Mouse (Mus musculus): ENCODE measurements around the gene Des. TPM values are rescaled to one million over a fixed set of nuclear protein-coding genes. Genes with fewer than 3 reads are reported as not detected.

Des gene
- 4.6 and 7.2 TPM in 2 replicates for total RNA-seq (2012; rRNA removed)
- polyA plus RNA-seq (2012; ENCODE audit: insufficient read depth in 1 of 2, insufficient read length in 2 of 2, low read depth in 1 of 2, low replicate concordance in 2 of 2, missing spikeins in 1 of 2), result 1 to 10 TPM in 1 of 2 experiments, not detected in 1; 7.0 TPM

DNA sequence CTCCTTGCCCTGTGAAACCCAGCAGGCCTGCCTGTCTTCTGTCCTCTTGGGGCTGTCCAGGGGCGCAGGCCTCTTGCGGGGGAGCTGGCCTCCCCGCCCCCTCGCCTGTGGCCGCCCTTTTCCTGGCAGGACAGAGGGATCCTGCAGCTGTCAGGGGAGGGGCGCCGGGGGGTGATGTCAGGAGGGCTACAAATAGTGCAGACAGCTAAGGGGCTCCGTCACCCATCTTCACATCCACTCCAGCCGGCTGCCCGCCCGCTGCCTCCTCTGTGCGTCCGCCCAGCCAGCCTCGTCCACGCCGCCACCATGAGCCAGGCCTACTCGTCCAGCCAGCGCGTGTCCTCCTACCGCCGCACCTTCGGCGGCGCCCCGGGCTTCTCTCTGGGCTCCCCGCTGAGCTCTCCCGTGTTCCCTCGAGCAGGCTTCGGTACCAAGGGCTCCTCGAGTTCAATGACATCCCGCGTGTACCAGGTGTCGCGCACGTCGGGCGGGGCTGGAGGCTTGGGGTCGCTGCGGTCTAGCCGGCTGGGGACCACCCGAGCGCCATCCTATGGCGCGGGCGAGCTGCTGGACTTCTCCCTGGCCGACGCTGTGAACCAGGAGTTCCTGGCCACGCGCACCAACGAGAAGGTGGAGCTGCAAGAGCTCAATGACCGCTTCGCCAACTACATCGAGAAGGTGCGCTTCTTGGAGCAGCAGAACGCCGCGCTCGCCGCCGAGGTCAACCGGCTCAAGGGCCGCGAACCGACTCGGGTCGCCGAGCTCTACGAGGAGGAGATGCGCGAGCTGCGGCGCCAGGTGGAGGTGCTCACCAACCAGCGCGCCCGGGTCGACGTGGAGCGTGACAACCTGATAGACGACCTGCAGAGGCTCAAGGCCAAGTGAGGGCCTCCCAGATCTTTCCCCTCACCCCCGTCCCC lies at the start of gene Des:
Des (plus strand) TSS at position 218 of the 920 bp plus-strand sequence.
- Histone ChIP-seq H3K27me3 (ENCODE audit: control insufficient read depth in 1 of 2, insufficient read depth in 2 of 2, low read length in 2 of 2) (no peaks in the 10 kb centered on the region), H3K27ac (ENCODE audit: control insufficient read depth, low read depth, low read length) (no peak within 1 kb of the TSS), H3K4me3 (ENCODE audit: control insufficient read depth in 1 of 2, insufficient read depth in 1 of 2, low read depth in 2 of 2, low read length in 2 of 2) (no peak within 1 kb of the TSS), H3K9me3 (replicated peaks; ENCODE audit: insufficient read depth, low read length) (no peaks in the 10 kb centered on the region), H3K4me1 (ENCODE audit: control insufficient read depth in 1 of 2, insufficient read depth in 2 of 2, low read length in 2 of 2) (peaks cover 0 to 12% of the 10 kb centered on the region in 2 experiments; a peak in 3 of 4 replicates), H3K36me3 (ENCODE audit: control insufficient read depth in 1 of 2, insufficient read depth in 2 of 2, low read length in 2 of 2) (peaks cover 0 to 3% of the 10 kb centered on the region in 2 experiments; a peak in 2 of 4 replicates), H3K9ac (ENCODE audit: control insufficient read depth, low read depth, low read length, poor library complexity, severe bottlenecking) (no peak within 1 kb of the TSS), H3K79me2 (ENCODE audit: control insufficient read depth, insufficient read depth, low read length, poor library complexity) (no peaks in the 10 kb centered on the region)
- TF ChIP-seq TBP (IDR thresholded peaks at IDR 0.05; ENCODE audit: low read depth, low read length) (no peak), NELFE (IDR thresholded peaks at IDR 0.05; ENCODE audit: low read depth, low read length) (no peak), SIN3A (IDR thresholded peaks at IDR 0.05; ENCODE audit: low read length) (no peak), MYB (IDR thresholded peaks at IDR 0.05; ENCODE audit: low read depth, low read length) (no peak), TCF12 (IDR thresholded peaks at IDR 0.05; ENCODE audit: low read depth, low read length) (no peak), JUND (IDR thresholded peaks at IDR 0.05; ENCODE audit: low read depth, low read length) (no peak), ZNF384 (IDR thresholded peaks at IDR 0.05; ENCODE audit: low read depth, low read length) (no peak), POLR2AphosphoS5 (IDR thresholded peaks at IDR 0.05; ENCODE audit: borderline replicate concordance, low read depth, low read length) (no peak), USF2 (IDR thresholded peaks at IDR 0.05; ENCODE audit: borderline replicate concordance in 1 of 2, insufficient read depth in 1 of 2, low read depth in 1 of 2, low read length in 2 of 2) (no peak), CTCF (IDR thresholded peaks at IDR 0.05 in 2 of 3, conservative IDR thresholded peaks at IDR 0.05 in 1 of 3; ENCODE audit: control insufficient read depth in 1 of 3, insufficient read depth in 1 of 3, low read depth in 2 of 3, low read length in 3 of 3, poor library complexity in 1 of 3, severe bottlenecking in 1 of 3) (no peak), HCFC1 (IDR thresholded peaks at IDR 0.05; ENCODE audit: low read depth, low read length) (no peak), TAL1 (IDR thresholded peaks at IDR 0.05; ENCODE audit: low read length) (no peak), CHD2 (IDR thresholded peaks at IDR 0.05; ENCODE audit: low read length) (no peak), MAX (IDR thresholded peaks at IDR 0.05; ENCODE audit: low read length) (no peak), ZC3H11A (IDR thresholded peaks at IDR 0.05; ENCODE audit: low read depth, low read length) (no peak), USF1 (IDR thresholded peaks at IDR 0.05; ENCODE audit: low read depth, low read length) (no peak), NRF1 (IDR thresholded peaks at IDR 0.05; ENCODE audit: insufficient read depth, low read depth, low read length, poor library complexity, severe bottlenecking) (no peak)
- DNase-seq (ENCODE audit: low read depth, low spot score), result no peak

DNA sequence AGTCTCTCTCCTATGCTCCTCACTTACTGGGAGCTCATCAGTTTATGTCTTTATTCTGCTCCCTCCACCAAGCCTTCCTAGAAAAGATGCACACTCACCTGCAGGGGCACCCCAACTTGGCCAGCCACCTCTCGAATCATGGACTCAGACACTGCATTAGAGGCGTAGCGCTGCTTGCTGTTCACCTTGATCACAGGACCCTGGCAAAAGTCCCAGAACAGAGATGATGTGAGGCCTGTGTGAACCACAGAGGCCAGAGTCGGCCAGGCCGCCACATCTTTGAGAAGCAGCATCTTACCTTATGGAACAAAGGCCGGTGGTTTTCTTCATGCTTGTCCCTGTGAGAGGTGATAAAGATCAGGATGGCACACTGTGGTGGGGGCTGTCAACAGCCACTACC lies 48.4 kb upstream of the Des start:
- H3K36me3 ChIP-seq (ENCODE audit: control insufficient read depth in 1 of 2, insufficient read depth in 2 of 2, low read length in 2 of 2), result peaks cover 0 to 2% of the 10 kb centered on the region in 2 experiments; a peak in 1 of 4 replicates
- no peak overlapping the region for H3K4me3 ChIP-seq (ENCODE audit: control insufficient read depth in 1 of 2, insufficient read depth in 1 of 2, low read depth in 2 of 2, low read length in 2 of 2)
- DNase-seq (ENCODE audit: low read depth, low spot score), result no peak
- H3K4me1 ChIP-seq (ENCODE audit: control insufficient read depth in 1 of 2, insufficient read depth in 2 of 2, low read length in 2 of 2), result no peaks in the 10 kb centered on the region
- H3K27ac ChIP-seq (ENCODE audit: control insufficient read depth, low read depth, low read length), result no peak overlapping the region
- no peaks in the 10 kb centered on the region for H3K79me2 ChIP-seq (ENCODE audit: control insufficient read depth, insufficient read depth, low read length, poor library complexity)
- no peaks in the 10 kb centered on the region for H3K9me3 ChIP-seq (replicated peaks; ENCODE audit: insufficient read depth, low read length)
- TF ChIP-seq POLR2AphosphoS2 (IDR thresholded peaks at IDR 0.05; ENCODE audit: low read length), result no peak
- TF ChIP-seq GATA1 (IDR thresholded peaks at IDR 0.05; ENCODE audit: low read depth, low read length), result no peak
- TF ChIP-seq ETS1 (IDR thresholded peaks at IDR 0.05; ENCODE audit: low read depth, low read length), result no peak
- no peak for TF ChIP-seq MYB (IDR thresholded peaks at IDR 0.05; ENCODE audit: low read depth, low read length)
- no peak for TF ChIP-seq TBP (IDR thresholded peaks at IDR 0.05; ENCODE audit: low read depth, low read length)
- TF ChIP-seq KAT2A (conservative IDR thresholded peaks at IDR 0.05; ENCODE audit: low read depth, low read length), result no peak
- H3K9ac ChIP-seq (ENCODE audit: control insufficient read depth, low read depth, low read length, poor library complexity, severe bottlenecking), result no peak overlapping the region
- no peaks in the 10 kb centered on the region for H3K27me3 ChIP-seq (ENCODE audit: control insufficient read depth in 1 of 2, insufficient read depth in 2 of 2, low read length in 2 of 2)
